Mouse (Mus musculus) intestine, postnatal 0 days (tissue): ENCODE measurements around the gene Mad1l1. TPM values are rescaled to one million over a fixed set of nuclear protein-coding genes. Genes with fewer than 3 reads are reported as not detected.

Source experiments
- ATAC-seq: fragments of 200-750 bp; cut with Nextera tagmentation; 2 replicates; pipeline ENCODE4 v1.8.0; 2017; ENCODE audit warnings: mild to moderate bottlenecking, moderate TSS enrichment, moderate library complexity
- H3K27ac ChIP-seq: fragments of 300-500 bp; sonication (generic); 2 replicates; pipeline ENCODE4 v1.5.1; 2014; ENCODE audit warnings: mild to moderate bottlenecking, low read depth, low read length, moderate library complexity
- H3K27me3 ChIP-seq: fragments of 300-500 bp; sonication (generic); replicated peaks from 2 replicates; pipeline ENCODE4 v1.6.1; 2014; ENCODE audit warnings: low read length, mixed read lengths; ENCODE audit not compliant: control insufficient read depth, insufficient read depth
- H3K36me3 ChIP-seq: fragments of 300-500 bp; sonication (generic); 2 replicates; pipeline ENCODE4 v1.6.1; 2014; ENCODE audit warnings: mild to moderate bottlenecking, moderate library complexity; ENCODE audit not compliant: control insufficient read depth, insufficient read depth
- H3K4me1 ChIP-seq: fragments of 300-500 bp; sonication (generic); replicated peaks from 2 replicates; pipeline ENCODE4 v1.6.1; 2014; ENCODE audit warnings: antibody characterized with exemption, low read length, mixed read lengths; ENCODE audit not compliant: control insufficient read depth, insufficient read depth
- H3K4me2 ChIP-seq: fragments of 300-500 bp; sonication (generic); replicated peaks from 2 replicates; pipeline ENCODE4 v1.6.1; 2014; ENCODE audit warnings: low read depth, mild to moderate bottlenecking, moderate library complexity
- H3K4me3 ChIP-seq: fragments of 300-500 bp; sonication (generic); 2 replicates; pipeline ENCODE4 v1.5.1; 2014; ENCODE audit warnings: low read depth, low read length
- H3K9ac ChIP-seq: fragments of 300-500 bp; sonication (generic); 2 replicates; pipeline ENCODE4 v1.6.1; 2014; ENCODE audit warnings: mild to moderate bottlenecking, low read depth, low read length
- H3K9me3 ChIP-seq: fragments of 300-500 bp; sonication (generic); 2 replicates; pipeline ENCODE4 v1.6.1; 2016; ENCODE audit warnings: mixed run types; ENCODE audit not compliant: control insufficient read depth
- CTCF ChIP-seq: sonication (generic); IDR thresholded peaks from 2 replicates; pipeline ENCODE4 v1.5.1; 2016; ENCODE audit warnings: low read depth, mild to moderate bottlenecking, control low read depth, antibody characterized with exemption, moderate library complexity
- WGBS: fragments of 180-500 bp; shearing (Covaris S2); extraction: QIAGEN DNeasy Blood & Tissue Kit; methylation state at CpG from one replicate; pipeline ENCODE4 v1.1.7; 2014; 5-methylcytosine and 5-hydroxymethylcytosine counted together
- polyA plus RNA-seq: library from polyadenylated mRNA; unstranded; fragments of >200 nt; fragmentation: Nextera tagmentation; extraction: Ambion mirVana; gene quantifications from 2 replicates; pipeline ENCODE4 v1.2.1, GENCODE M21; 2015

Gene Mad1l1
- polyA plus RNA-seq, 1 experiment from 2014 or later: 10.3 TPM

- 17% methylated on average over 19 of the region's 19 CpGs for WGBS
- Histone ChIP-seq H3K27me3 (no peaks in the 10 kb centered on the region), H3K4me1 (no peaks in the 10 kb centered on the region), H3K4me3 (no peak overlapping the region), H3K27ac (peak overlapping the region; percentile 28; the same call in 1 of the 2 replicates), H3K4me2 (peak overlapping the region; percentile 50), H3K36me3 (no peaks in the 10 kb centered on the region), H3K9ac (no peak overlapping the region), H3K9me3 (no peaks in the 10 kb centered on the region)
- peak; percentile 96 for ATAC-seq
- peak; percentile 41; the same call in 1 of the 2 replicates for TF ChIP-seq CTCF
These were observed 112.5 kb downstream of the Mad1l1 start for GRCm38 (mm10) chr5:140208743-140209409.

GRCm38 (mm10) chr5:140206726-140207703, 114.3 kb downstream of the Mad1l1 start:
- no peak for TF ChIP-seq CTCF
- 54% methylated on average over 19 of the region's 19 CpGs for WGBS
- Histone ChIP-seq H3K36me3 (no peaks in the 10 kb centered on the region), H3K9me3 (no peaks in the 10 kb centered on the region), H3K9ac (no peak overlapping the region), H3K4me3 (no peak overlapping the region), H3K27me3 (no peaks in the 10 kb centered on the region), H3K27ac (no peak overlapping the region), H3K4me1 (no peaks in the 10 kb centered on the region), H3K4me2 (no peak overlapping the region)
- no peak for ATAC-seq

- H3K27me3 ChIP-seq: no peaks in the 10 kb centered on the region
- no peaks in the 10 kb centered on the region for H3K36me3 ChIP-seq
- H3K4me1 ChIP-seq: no peaks in the 10 kb centered on the region
- no peak overlapping the region for H3K27ac ChIP-seq
- no peak for TF ChIP-seq CTCF
- no peak overlapping the region for H3K4me2 ChIP-seq
- WGBS: 85% methylated on average over 2 of the region's 2 CpGs
- no peak overlapping the region for H3K9ac ChIP-seq
- no peaks in the 10 kb centered on the region for H3K9me3 ChIP-seq
- no peak overlapping the region for H3K4me3 ChIP-seq
- ATAC-seq: no peak
These were observed 115.4 kb downstream of the Mad1l1 start for GRCm38 (mm10) chr5:140205991-140206390.

- 62% methylated on average over 3 of the region's 3 CpGs for WGBS
These were observed 116.9 kb downstream of the Mad1l1 start for GRCm38 (mm10) chr5:140204465-140204864.

GRCm38 (mm10) chr5:140204037-140204436, 117.3 kb downstream of the Mad1l1 start:
- TF ChIP-seq CTCF: peak; percentile 25
- no peaks in the 10 kb centered on the region for H3K9me3 ChIP-seq
- no peak for ATAC-seq

More at GRCm38 (mm10) chr5:140204465-140204864, 116.9 kb downstream of the Mad1l1 start:
- Histone ChIP-seq H3K27me3 (no peaks in the 10 kb centered on the region), H3K9ac (no peak overlapping the region), H3K4me2 (no peak overlapping the region), H3K4me1 (no peaks in the 10 kb centered on the region), H3K4me3 (no peak overlapping the region), H3K36me3 (no peaks in the 10 kb centered on the region), H3K27ac (no peak overlapping the region; the same call in 1 of the 2 replicates), H3K9me3 (no peaks in the 10 kb centered on the region)
- no peak for ATAC-seq
- no peak for TF ChIP-seq CTCF

GRCm38 (mm10) chr5:140202451-140202850, 118.9 kb downstream of the Mad1l1 start:
- Histone ChIP-seq H3K4me1 (no peaks in the 10 kb centered on the region), H3K4me3 (no peak overlapping the region), H3K36me3 (no peaks in the 10 kb centered on the region), H3K9ac (no peak overlapping the region), H3K27ac (no peak overlapping the region), H3K4me2 (no peak overlapping the region), H3K9me3 (no peaks in the 10 kb centered on the region), H3K27me3 (no peaks in the 10 kb centered on the region)
- no peak for ATAC-seq
- TF ChIP-seq CTCF: no peak
- 80% methylated on average over 2 of the region's 2 CpGs for WGBS

More at GRCm38 (mm10) chr5:140204037-140204436, 117.3 kb downstream of the Mad1l1 start:
- Histone ChIP-seq H3K4me2 (no peak overlapping the region), H3K27me3 (no peaks in the 10 kb centered on the region), H3K9ac (no peak overlapping the region), H3K27ac (no peak overlapping the region), H3K4me3 (no peak overlapping the region), H3K4me1 (no peaks in the 10 kb centered on the region), H3K36me3 (no peaks in the 10 kb centered on the region)
- 92% methylated on average over 5 of the region's 5 CpGs for WGBS
